Mouse (Mus musculus): ENCODE results near the gene Parp6. TPM values are rescaled to one million over a fixed set of nuclear protein-coding genes. Genes with fewer than 3 reads are reported as not detected.
A peak's percentile ranks its signal among the peaks of the same experiment; 100 is the strongest.

Gene Parp6
- total and polyA plus RNA-seq, 3 experiments: 6.4 to 13.8 TPM; not detected in 1

DNA sequence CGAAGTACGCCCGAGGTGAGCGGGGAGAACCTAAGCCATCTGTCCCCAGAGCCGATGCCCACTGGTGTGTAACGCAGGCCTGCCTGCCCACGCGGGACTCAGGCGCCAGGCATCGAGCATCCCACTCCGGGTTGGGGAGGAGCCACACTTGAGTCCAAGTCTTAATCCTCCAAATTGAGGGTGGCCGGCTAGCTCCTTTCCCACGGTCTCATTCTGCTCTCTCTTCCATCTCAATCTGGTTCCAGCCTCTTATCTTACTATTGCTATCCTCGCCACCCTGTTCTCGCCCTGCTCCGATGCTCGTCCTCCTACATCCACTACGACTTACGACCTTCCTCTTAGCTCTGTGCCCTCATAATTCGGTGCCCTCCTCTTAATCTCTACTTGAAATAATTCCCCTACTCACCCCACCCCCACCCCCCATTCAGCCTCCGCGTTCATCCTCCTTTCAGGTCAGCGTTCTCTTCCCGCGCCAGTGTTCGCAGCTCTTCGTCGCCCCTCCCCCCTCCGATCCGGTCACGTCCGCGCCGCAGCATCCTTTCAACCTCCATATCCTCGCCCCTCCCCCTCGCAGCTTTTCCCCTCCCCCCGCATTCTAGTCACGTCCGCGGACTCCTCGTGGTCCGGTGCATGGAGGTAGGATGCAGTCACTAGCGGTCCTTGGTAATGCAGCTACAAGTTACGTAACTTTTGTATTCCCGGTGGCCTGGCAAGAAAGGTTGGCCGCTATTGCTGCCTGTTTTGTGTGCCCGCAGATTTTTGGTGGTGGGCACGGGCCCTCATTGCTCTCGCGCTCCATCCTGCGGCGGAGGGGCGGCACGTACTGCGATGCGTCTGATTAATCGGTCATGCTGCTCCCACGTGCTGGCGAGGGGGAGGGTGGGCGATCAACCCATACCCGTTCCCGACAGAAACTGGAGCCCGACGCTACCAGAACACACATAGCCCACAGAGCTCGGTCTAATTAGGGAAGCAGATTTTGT lies 39.8 kb downstream of the Parp6 start (continued):
- TF ChIP-seq ZC3H11A (IDR thresholded peaks at IDR 0.05; ENCODE audit: low read depth, low read length) (no peak), ZNF384 (IDR thresholded peaks at IDR 0.05; ENCODE audit: low read depth, low read length) (no peak), POLR2A (IDR thresholded peaks at IDR 0.05; ENCODE audit: control insufficient read depth in 1 of 2, insufficient read depth in 1 of 2, low read depth in 1 of 2, low read length in 2 of 2, poor library complexity in 1 of 2) (peak; percentile 16 to 49; a peak in 1 of 4 replicates), SIN3A (IDR thresholded peaks at IDR 0.05; ENCODE audit: low read length) (peak; percentile 71; the same call in 1 of the 2 replicates), MXI1 (IDR thresholded peaks at IDR 0.05; ENCODE audit: low read depth, low read length) (peak; percentile 97), RAD21 (IDR thresholded peaks at IDR 0.05; ENCODE audit: low read depth, low read length) (no peak)

DNA sequence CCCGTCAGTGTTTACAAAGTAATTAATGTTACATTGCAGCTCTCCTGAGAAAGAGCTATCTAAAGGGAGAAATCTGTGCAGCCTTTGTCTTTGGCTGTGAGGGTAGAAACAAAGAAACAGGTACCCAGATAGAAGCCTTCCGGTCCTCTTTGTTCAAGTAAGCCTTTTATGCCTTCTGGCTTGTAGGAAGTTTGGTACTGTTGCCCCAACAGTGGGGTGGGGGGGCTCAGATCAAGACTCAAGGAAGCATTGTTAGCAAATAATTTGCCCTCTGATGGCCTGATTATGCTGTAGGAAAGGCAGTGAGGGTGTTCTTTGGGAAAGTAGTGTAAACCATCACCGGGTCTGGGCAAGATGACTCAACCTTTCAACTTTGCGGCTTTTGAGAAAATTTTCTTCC lies 41.1 kb downstream of the Parp6 start:
- peak; percentile 38 for DNase-seq (ENCODE audit: low read depth, low spot score)
- H3K9ac ChIP-seq (ENCODE audit: control insufficient read depth, low read depth, low read length, poor library complexity, severe bottlenecking): peak overlapping the region; percentile 81
- peaks cover 6 to 59% of the 10 kb centered on the region in 2 experiments; a peak in 3 of 4 replicates for H3K36me3 ChIP-seq (ENCODE audit: control insufficient read depth in 1 of 2, insufficient read depth in 2 of 2, low read length in 2 of 2)
- peak overlapping the region; percentile 73 to 93 for H3K4me3 ChIP-seq (ENCODE audit: control insufficient read depth in 1 of 2, insufficient read depth in 1 of 2, low read depth in 2 of 2, low read length in 2 of 2)
- peaks cover 65% of the 10 kb centered on the region for H3K79me2 ChIP-seq (ENCODE audit: control insufficient read depth, insufficient read depth, low read length, poor library complexity)
- H3K27ac ChIP-seq (ENCODE audit: control insufficient read depth, low read depth, low read length): peak overlapping the region; percentile 79
- no peaks in the 10 kb centered on the region for H3K27me3 ChIP-seq (ENCODE audit: control insufficient read depth in 1 of 2, insufficient read depth in 2 of 2, low read length in 2 of 2)
- peaks cover 10 to 45% of the 10 kb centered on the region in 2 experiments for H3K4me1 ChIP-seq (ENCODE audit: control insufficient read depth in 1 of 2, insufficient read depth in 2 of 2, low read length in 2 of 2)
- H3K9me3 ChIP-seq (replicated peaks; ENCODE audit: insufficient read depth, low read length): no peaks in the 10 kb centered on the region
- TF ChIP-seq USF2 (IDR thresholded peaks at IDR 0.05; ENCODE audit: borderline replicate concordance in 1 of 2, insufficient read depth in 1 of 2, low read depth in 1 of 2, low read length in 2 of 2) (no peak), ZMIZ1 (IDR thresholded peaks at IDR 0.05; ENCODE audit: low read depth, low read length) (no peak), ETS1 (IDR thresholded peaks at IDR 0.05; ENCODE audit: low read depth, low read length) (no peak), MAZ (IDR thresholded peaks at IDR 0.05; ENCODE audit: low read depth, low read length) (no peak)

DNA sequence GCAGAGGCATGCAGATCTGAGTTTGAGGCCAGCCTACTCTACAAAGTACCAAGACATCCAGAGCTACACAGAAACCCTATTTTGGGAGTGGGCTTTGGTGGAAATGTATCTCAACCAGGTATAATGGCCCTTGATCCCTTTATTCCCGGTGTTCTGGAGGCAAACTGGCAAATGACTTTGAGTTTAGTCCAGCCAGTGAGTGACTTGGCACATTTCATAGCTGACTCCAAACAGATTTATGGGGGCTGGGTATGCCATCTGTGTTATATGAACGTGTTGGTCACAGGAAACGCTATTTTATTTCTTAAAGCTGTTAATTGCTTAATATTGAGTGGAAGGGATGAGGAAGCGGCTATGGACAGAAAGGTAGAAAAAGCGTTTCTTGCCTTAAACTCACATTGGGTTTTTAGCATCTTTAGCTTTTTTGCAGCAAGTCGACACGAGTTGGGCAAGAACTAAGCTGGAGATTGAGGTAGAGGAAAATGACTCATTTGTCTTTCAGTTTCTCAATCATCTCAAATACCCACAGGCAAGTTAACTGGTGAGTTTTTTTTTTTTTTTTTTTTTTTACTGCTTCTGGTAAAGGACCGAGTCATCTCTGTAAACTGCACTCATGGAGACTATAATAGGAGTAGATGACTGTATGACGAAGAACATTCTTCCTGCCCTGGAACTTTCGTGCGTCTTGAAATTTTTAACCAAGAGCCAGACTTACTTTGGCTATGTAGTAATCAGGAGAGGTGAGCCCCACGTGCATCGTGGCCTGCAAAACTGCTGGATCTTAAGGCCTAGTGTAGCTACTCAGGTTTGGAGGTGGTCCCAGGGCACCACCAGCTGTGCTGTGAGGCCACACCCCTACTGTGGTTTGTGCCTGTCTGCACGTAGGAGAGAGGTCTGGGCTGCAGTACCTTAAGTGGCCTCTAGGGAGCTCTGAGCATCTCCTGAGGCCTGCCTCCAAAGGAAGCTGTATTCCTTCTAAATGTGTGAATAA lies 42.2 kb downstream of the Parp6 start:
- peaks cover 7 to 38% of the 10 kb centered on the region in 2 experiments for H3K4me1 ChIP-seq (ENCODE audit: control insufficient read depth in 1 of 2, insufficient read depth in 2 of 2, low read length in 2 of 2)
- H3K27me3 ChIP-seq (ENCODE audit: control insufficient read depth in 1 of 2, insufficient read depth in 2 of 2, low read length in 2 of 2): no peaks in the 10 kb centered on the region
- peaks cover 6 to 52% of the 10 kb centered on the region in 2 experiments; a peak in 3 of 4 replicates for H3K36me3 ChIP-seq (ENCODE audit: control insufficient read depth in 1 of 2, insufficient read depth in 2 of 2, low read length in 2 of 2)
- H3K79me2 ChIP-seq (ENCODE audit: control insufficient read depth, insufficient read depth, low read length, poor library complexity): peaks cover 73% of the 10 kb centered on the region
- peak; percentile 96 for DNase-seq (ENCODE audit: low read depth, low spot score)
- H3K9ac ChIP-seq (ENCODE audit: control insufficient read depth, low read depth, low read length, poor library complexity, severe bottlenecking): peak overlapping the region; percentile 26
- peak overlapping the region; percentile 21; the same call in 1 of the 2 replicates for H3K27ac ChIP-seq (ENCODE audit: control insufficient read depth, low read depth, low read length)
- peak; percentile 54 to 95 (median 69) for TF ChIP-seq CTCF (IDR thresholded peaks at IDR 0.05 in 2 of 3, conservative IDR thresholded peaks at IDR 0.05 in 1 of 3; ENCODE audit: control insufficient read depth in 1 of 3, insufficient read depth in 1 of 3, low read depth in 2 of 3, low read length in 3 of 3, poor library complexity in 1 of 3, severe bottlenecking in 1 of 3)
- TF ChIP-seq SIN3A (IDR thresholded peaks at IDR 0.05; ENCODE audit: low read length): peak; percentile 90; the same call in 1 of the 2 replicates
- peak; percentile 15; the same call in 1 of the 2 replicates for TF ChIP-seq SMC3 (IDR thresholded peaks at IDR 0.05; ENCODE audit: low read depth, low read length)
- peak; percentile 41; the same call in 1 of the 2 replicates for TF ChIP-seq ZMIZ1 (IDR thresholded peaks at IDR 0.05; ENCODE audit: low read depth, low read length)
- no peak for TF ChIP-seq EP300 (IDR thresholded peaks at IDR 0.05; ENCODE audit: low read depth in 1 of 2, low read length in 2 of 2)
- peak; percentile 72; the same call in 1 of the 2 replicates for TF ChIP-seq ZNF384 (IDR thresholded peaks at IDR 0.05; ENCODE audit: low read depth, low read length)
- TF ChIP-seq MAX (IDR thresholded peaks at IDR 0.05; ENCODE audit: low read length): peak; percentile 67
- no peak for TF ChIP-seq ZC3H11A (IDR thresholded peaks at IDR 0.05; ENCODE audit: low read depth, low read length)
- TF ChIP-seq POLR2A (IDR thresholded peaks at IDR 0.05; ENCODE audit: control insufficient read depth in 1 of 2, insufficient read depth in 1 of 2, low read depth in 1 of 2, low read length in 2 of 2, poor library complexity in 1 of 2): peak in 1 of 2 experiments; percentile 45; a peak in 1 of 4 replicates
- TF ChIP-seq MAZ (IDR thresholded peaks at IDR 0.05; ENCODE audit: low read depth, low read length): no peak
- peak; percentile 91 for TF ChIP-seq MXI1 (IDR thresholded peaks at IDR 0.05; ENCODE audit: low read depth, low read length)
- TF ChIP-seq TCF12 (IDR thresholded peaks at IDR 0.05; ENCODE audit: low read depth, low read length): peak; percentile 13; the same call in 1 of the 2 replicates
- TF ChIP-seq ETS1 (IDR thresholded peaks at IDR 0.05; ENCODE audit: low read depth, low read length): peak; percentile 69; the same call in 1 of the 2 replicates
- TF ChIP-seq TBP (IDR thresholded peaks at IDR 0.05; ENCODE audit: low read depth, low read length): 0 out of 2 replicates have a peak, but pooled peaks have one; percentile 28
- no peak for TF ChIP-seq USF2 (IDR thresholded peaks at IDR 0.05; ENCODE audit: borderline replicate concordance in 1 of 2, insufficient read depth in 1 of 2, low read depth in 1 of 2, low read length in 2 of 2)
- TF ChIP-seq MYC (IDR thresholded peaks at IDR 0.05; ENCODE audit: low read depth, low read length): peak; percentile 76
- no peaks in the 10 kb centered on the region for H3K9me3 ChIP-seq (replicated peaks; ENCODE audit: insufficient read depth, low read length)
- H3K4me3 ChIP-seq (ENCODE audit: control insufficient read depth in 1 of 2, insufficient read depth in 1 of 2, low read depth in 2 of 2, low read length in 2 of 2): peak overlapping the region; percentile 36 to 73

Data from MEL (cell line).